Mouse (Mus musculus) lung, embryonic 16.5 days (tissue): ENCODE results near the gene Trim26. TPM values are rescaled to one million over a fixed set of nuclear protein-coding genes. Genes with fewer than 3 reads are reported as not detected.

Source experiments
- ATAC-seq: fragments of 200-750 bp; cut with Nextera tagmentation; 2 replicates; pipeline ENCODE4 v1.8.0; 2017; ENCODE audit warnings: low read depth, mild to moderate bottlenecking, moderate library complexity
- H3K27ac ChIP-seq: fragments of 300-500 bp; sonication (generic); 2 replicates; pipeline ENCODE4 v1.5.1; 2014; ENCODE audit warnings: mild to moderate bottlenecking, control low read depth, low read length
- H3K27me3 ChIP-seq: fragments of 300-500 bp; sonication (generic); 2 replicates; pipeline ENCODE4 v1.6.1; 2014; ENCODE audit warnings: low read depth, low read length, mixed read lengths; ENCODE audit not compliant: control insufficient read depth, insufficient read depth
- H3K36me3 ChIP-seq: fragments of 300-500 bp; sonication (generic); 2 replicates; pipeline ENCODE4 v1.6.1; 2014; ENCODE audit warnings: low read length; ENCODE audit not compliant: control insufficient read depth, insufficient read depth
- H3K4me1 ChIP-seq: fragments of 300-500 bp; sonication (generic); replicated peaks from 2 replicates; pipeline ENCODE4 v1.6.1; 2014; ENCODE audit warnings: low read length, mixed read lengths; ENCODE audit not compliant: control insufficient read depth, insufficient read depth
- H3K4me2 ChIP-seq: fragments of 300-500 bp; sonication (generic); 2 replicates; pipeline ENCODE4 v1.6.1; 2014; ENCODE audit warnings: low read depth, low read length, control low read depth
- H3K4me3 ChIP-seq: fragments of 300-500 bp; sonication (generic); 2 replicates; pipeline ENCODE4 v1.5.1; 2014; ENCODE audit warnings: mild to moderate bottlenecking, low read length, control low read depth
- H3K9ac ChIP-seq: fragments of 300-500 bp; sonication (generic); 2 replicates; pipeline ENCODE4 v1.6.1; 2014; ENCODE audit warnings: low read length, control low read depth
- H3K9me3 ChIP-seq: fragments of 300-500 bp; sonication (generic); 2 replicates; pipeline ENCODE4 v1.6.1; 2016; ENCODE audit warnings: low read length; ENCODE audit not compliant: control insufficient read depth
- WGBS: fragments of 180-500 bp; shearing (Covaris S2); extraction: QIAGEN DNeasy Blood & Tissue Kit; methylation state at CpG from one replicate; pipeline ENCODE4 v1.1.7; 2014; 5-methylcytosine and 5-hydroxymethylcytosine counted together
- polyA plus RNA-seq: library from polyadenylated mRNA; unstranded; fragments of >200 nt; fragmentation: Nextera tagmentation; extraction: Ambion mirVana; gene quantifications from 2 replicates; pipeline ENCODE4 v1.2.1, GENCODE M21; 2015

Trim26 gene
- polyA plus RNA-seq, 1 experiment from 2014 or later, result 40.6 TPM

GRCm38 (mm10) chr17:36866719-36867527 lies 30.0 kb downstream of the Trim26 start, which contains the start of gene Trim15:
Gene Trim15, minus strand, starts transcription at chr17:36867210.
- Histone ChIP-seq H3K4me1 (0 out of 2 replicates have a peak, but pooled peaks cover 2% of the 10 kb centered on the region), H3K4me2 (peak within 1 kb of the TSS; percentile 43), H3K27ac (no peak within 1 kb of the TSS), H3K27me3 (peaks cover 26% of the 10 kb centered on the region), H3K36me3 (no peaks in the 10 kb centered on the region), H3K4me3 (peak within 1 kb of the TSS; percentile 9), H3K9me3 (no peaks in the 10 kb centered on the region), H3K9ac (no peak within 1 kb of the TSS)
- WGBS, result 8% methylated on average over 29 of the region's 29 CpGs
- no peak; the same call in 1 of the 2 replicates for ATAC-seq

GRCm38 (mm10) chr17:36868836-36869235 lies 31.9 kb downstream of the Trim26 start:
- no peak overlapping the region for H3K27ac ChIP-seq
- 65% methylated on average over 2 of the region's 2 CpGs for WGBS
- peaks cover 26% of the 10 kb centered on the region for H3K27me3 ChIP-seq
- no peak for ATAC-seq
- no peaks in the 10 kb centered on the region for H3K9me3 ChIP-seq
- H3K4me1 ChIP-seq, result 0 out of 2 replicates have a peak, but pooled peaks cover 2% of the 10 kb centered on the region
- no peak overlapping the region for H3K9ac ChIP-seq
- H3K4me3 ChIP-seq, result no peak overlapping the region
- H3K36me3 ChIP-seq, result no peaks in the 10 kb centered on the region
- no peak overlapping the region for H3K4me2 ChIP-seq

GRCm38 (mm10) chr17:36869284-36869954 lies 32.5 kb downstream of the Trim26 start, which contains the start of gene Trim10:
Gene Trim10, plus strand, starts transcription at chr17:36869574.
- peak within 1 kb of the TSS; percentile 39; the same call in 1 of the 2 replicates for H3K9ac ChIP-seq
- no peaks in the 10 kb centered on the region for H3K9me3 ChIP-seq
- WGBS, result 67% methylated on average over 4 of the region's 4 CpGs
- H3K36me3 ChIP-seq, result no peaks in the 10 kb centered on the region
- no peak within 1 kb of the TSS for H3K27ac ChIP-seq
- no peak for ATAC-seq
- H3K4me1 ChIP-seq, result 0 out of 2 replicates have a peak, but pooled peaks cover 2% of the 10 kb centered on the region
- H3K27me3 ChIP-seq, result peaks cover 26% of the 10 kb centered on the region
- no peak within 1 kb of the TSS; the same call in 1 of the 2 replicates for H3K4me3 ChIP-seq
- H3K4me2 ChIP-seq, result peak within 1 kb of the TSS; percentile 22; the same call in 1 of the 2 replicates

GRCm38 (mm10) chr17:36869955-36870810 lies 33.2 kb downstream of the Trim26 start:
- Histone ChIP-seq H3K27me3 (peaks cover 21% of the 10 kb centered on the region), H3K9ac (peak overlapping the region; percentile 39; the same call in 1 of the 2 replicates), H3K4me1 (peaks cover 2% of the 10 kb centered on the region; the same call in 1 of the 2 replicates), H3K27ac (no peak overlapping the region), H3K9me3 (no peaks in the 10 kb centered on the region), H3K4me3 (no peak overlapping the region), H3K36me3 (no peaks in the 10 kb centered on the region), H3K4me2 (peak overlapping the region; percentile 22; the same call in 1 of the 2 replicates)
- ATAC-seq, result no peak
- WGBS, result 56% methylated on average over 25 of the region's 25 CpGs

DNA sequence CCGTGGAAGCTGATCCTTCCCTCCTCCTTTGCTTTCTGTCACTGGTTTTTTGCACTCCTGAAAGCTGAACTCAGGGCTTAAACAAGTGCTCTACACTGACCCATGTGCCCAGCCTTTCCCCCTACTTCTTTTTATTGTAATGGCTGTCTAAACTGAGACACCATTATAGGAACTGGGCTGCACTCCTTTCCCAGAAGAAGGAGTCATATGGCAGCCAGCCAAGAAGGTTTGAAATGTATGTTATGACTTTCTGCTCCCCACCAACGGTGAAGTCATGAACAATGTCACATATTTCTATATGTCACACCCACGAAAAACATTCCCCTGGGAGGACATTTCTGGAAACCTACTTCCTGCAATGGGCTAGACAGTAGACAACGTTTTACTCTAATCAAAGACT lies 37.7 kb downstream of the Trim26 start:
- Histone ChIP-seq H3K36me3 (no peaks in the 10 kb centered on the region), H3K9me3 (no peaks in the 10 kb centered on the region), H3K4me3 (no peak overlapping the region), H3K9ac (no peak overlapping the region), H3K27me3 (no peaks in the 10 kb centered on the region), H3K4me1 (no peaks in the 10 kb centered on the region; the same call in 1 of the 2 replicates), H3K4me2 (no peak overlapping the region), H3K27ac (no peak overlapping the region)
- no peak for ATAC-seq
- 27% methylated on average over 4 of the region's 4 CpGs for WGBS

DNA sequence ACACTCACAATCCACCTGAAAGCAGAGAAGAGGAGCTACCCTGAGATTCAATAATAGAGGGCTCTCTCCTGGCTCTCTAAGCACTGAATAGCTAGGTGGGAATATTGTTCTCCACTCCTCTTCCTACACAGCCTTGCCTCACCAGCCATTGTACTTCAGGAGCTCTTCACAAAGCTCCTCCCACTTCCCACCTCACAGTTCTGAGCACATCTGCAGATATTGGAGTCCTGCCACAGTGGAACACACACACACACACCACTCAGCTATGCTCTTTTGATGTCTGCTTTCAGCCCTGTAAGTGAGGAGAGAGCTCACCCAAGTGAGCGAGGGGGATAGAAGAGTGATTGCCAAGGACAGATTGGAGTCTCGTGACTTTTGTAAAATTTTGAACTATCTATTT lies 46.4 kb downstream of the Trim26 start:
- no peak overlapping the region for H3K27ac ChIP-seq
- ATAC-seq, result peak; percentile 67; the same call in 1 of the 2 replicates
- H3K4me3 ChIP-seq, result no peak overlapping the region
- no peaks in the 10 kb centered on the region for H3K4me1 ChIP-seq
- H3K4me2 ChIP-seq, result no peak overlapping the region
- H3K9ac ChIP-seq, result no peak overlapping the region
- 21% methylated on average over 2 of the region's 2 CpGs for WGBS
- no peaks in the 10 kb centered on the region for H3K9me3 ChIP-seq
- no peaks in the 10 kb centered on the region for H3K27me3 ChIP-seq
- no peaks in the 10 kb centered on the region for H3K36me3 ChIP-seq

DNA sequence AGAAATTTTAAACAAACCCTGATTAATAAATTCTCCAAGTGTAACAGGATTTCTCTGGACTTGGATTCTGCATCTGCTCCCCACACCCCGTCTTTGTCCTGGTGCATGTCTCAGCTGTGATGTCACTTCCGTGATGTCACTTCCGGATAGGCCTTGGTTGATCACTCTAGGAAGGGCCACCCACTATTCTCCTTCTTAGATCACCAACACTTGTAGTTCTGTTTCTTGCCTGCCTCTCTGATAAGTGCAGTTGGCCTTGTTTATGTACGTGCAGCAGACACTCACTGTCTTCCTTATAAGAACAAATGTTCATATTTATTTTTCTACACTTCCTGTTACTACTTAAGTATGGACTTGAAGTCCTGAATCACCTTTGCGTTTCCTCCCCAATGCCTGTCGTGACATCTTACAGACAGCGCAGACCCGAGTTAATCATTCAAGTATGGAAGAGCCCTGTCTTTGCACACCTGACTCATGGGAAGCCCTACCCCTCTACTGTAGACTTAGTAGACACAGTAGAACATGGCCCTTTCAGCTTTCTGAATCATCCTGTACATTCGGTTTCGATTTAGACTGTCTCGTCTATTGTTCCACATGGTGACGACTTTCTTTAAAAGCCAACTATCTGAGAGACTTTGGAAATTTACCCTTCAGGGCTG lies 48.3 kb downstream of the Trim26 start:
- Histone ChIP-seq H3K36me3 (no peaks in the 10 kb centered on the region), H3K4me1 (no peaks in the 10 kb centered on the region), H3K4me3 (no peak overlapping the region), H3K27me3 (no peaks in the 10 kb centered on the region), H3K9ac (no peak overlapping the region), H3K27ac (no peak overlapping the region), H3K9me3 (no peaks in the 10 kb centered on the region), H3K4me2 (no peak overlapping the region)
- ATAC-seq, result no peak
- WGBS, result 83% methylated on average over 12 of the region's 12 CpGs

GRCm38 (mm10) chr17:36890073-36890903 lies 53.4 kb downstream of the Trim26 start, which contains the start of gene Trim40:
Gene Trim40, minus strand, starts transcription at chr17:36890123.
- H3K4me2 ChIP-seq, result no peak within 1 kb of the TSS
- ATAC-seq, result no peak
- no peaks in the 10 kb centered on the region for H3K27me3 ChIP-seq
- no peak within 1 kb of the TSS for H3K4me3 ChIP-seq
- H3K9ac ChIP-seq, result no peak within 1 kb of the TSS
- no peaks in the 10 kb centered on the region for H3K9me3 ChIP-seq
- H3K36me3 ChIP-seq, result no peaks in the 10 kb centered on the region
- WGBS, result 81% methylated on average over 5 of the region's 5 CpGs
- H3K27ac ChIP-seq, result no peak within 1 kb of the TSS
- no peaks in the 10 kb centered on the region for H3K4me1 ChIP-seq
